Mouse (Mus musculus) mesoderm, embryonic 11.5 days (tissue): ENCODE data around the gene Als2cr12.
"Not testable (repeated sequence)": the region's sequence is repeated elsewhere in the genome, so short reads cannot be mapped to it uniquely, and the experiment has no call there.

Experiments
- DNase-seq: peaks from one replicate; pipeline ENCODE4 v3.0.0-alpha.2; 2012; ENCODE audit warnings: low read depth, low spot score

Als2cr12 gene

GRCm38 (mm10) chr1:58614424-58614823 is 81.4 kb downstream of the Als2cr12 start:
- DNase-seq: no peak

- peak; percentile 36 for DNase-seq
These were observed 82.0 kb downstream of the Als2cr12 start for GRCm38 (mm10) chr1:58613786-58614185.

- no peak for DNase-seq
These were observed 85.2 kb downstream of the Als2cr12 start for GRCm38 (mm10) chr1:58610611-58611010.

GRCm38 (mm10) chr1:58610166-58610565 is 85.6 kb downstream of the Als2cr12 start:
- DNase-seq: no peak

- DNase-seq: not testable (repeated sequence)
These were observed 86.2 kb downstream of the Als2cr12 start for GRCm38 (mm10) chr1:58609591-58609990.

- DNase-seq: no peak
These were observed 92.1 kb downstream of the Als2cr12 start for GRCm38 (mm10) chr1:58603738-58604137.

GRCm38 (mm10) chr1:58602681-58603080 is 93.1 kb downstream of the Als2cr12 start:
- no peak for DNase-seq
